Mouse (Mus musculus) spleen, postnatal 36 days (tissue): ENCODE results near the gene Ccr1.
A peak's percentile ranks its signal among the peaks of the same experiment; 100 is the strongest.

Experiments
- DNase-seq, 2 experiments: peaks; one replicate each; pipeline ENCODE4 v3.0.0; 2022; ENCODE audit warnings: low spot score in 2 of 2, mixed read lengths in 1 of 2

Ccr1 gene

DNA sequence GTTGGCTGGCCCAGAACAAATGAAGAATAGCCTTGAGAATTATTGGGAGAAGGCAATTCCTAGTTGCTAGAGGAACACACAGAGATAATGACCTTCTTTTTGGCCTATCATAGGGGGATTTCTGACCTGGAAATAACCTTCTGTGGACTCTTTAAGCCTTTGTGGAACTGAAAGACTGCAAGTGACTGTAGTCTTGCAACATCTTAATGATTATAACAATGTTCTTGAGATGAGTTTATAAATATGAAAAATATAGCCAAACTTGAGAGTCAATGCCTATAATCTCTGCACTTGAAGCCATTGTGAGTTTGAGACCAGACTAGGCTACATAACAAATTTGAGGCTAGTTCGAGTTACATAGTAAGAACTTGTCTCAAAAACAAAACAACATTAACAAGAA lies 11.6 kb downstream of the Ccr1 start:
- DNase-seq, result no peak

DNA sequence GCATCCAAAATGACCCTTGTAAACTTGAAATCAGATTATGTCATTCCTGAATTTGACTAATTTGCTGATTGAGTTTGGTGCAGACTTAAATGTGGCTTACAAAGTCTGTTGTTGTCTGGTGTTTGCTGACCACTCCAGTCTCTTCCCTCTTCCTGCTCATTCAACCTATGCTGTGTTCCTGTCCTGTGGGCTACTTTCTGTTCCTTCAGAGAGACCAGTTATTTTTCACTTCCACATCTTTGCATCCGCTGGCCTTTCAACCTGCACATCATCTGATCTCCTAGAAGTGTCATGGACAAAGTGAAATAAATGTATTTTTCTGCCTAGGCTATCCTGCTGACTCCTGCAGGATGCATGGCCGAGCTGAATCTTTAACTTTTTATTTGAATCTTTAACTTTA lies 14.9 kb downstream of the Ccr1 start:
- peak; percentile 57 to 64 for DNase-seq

DNA sequence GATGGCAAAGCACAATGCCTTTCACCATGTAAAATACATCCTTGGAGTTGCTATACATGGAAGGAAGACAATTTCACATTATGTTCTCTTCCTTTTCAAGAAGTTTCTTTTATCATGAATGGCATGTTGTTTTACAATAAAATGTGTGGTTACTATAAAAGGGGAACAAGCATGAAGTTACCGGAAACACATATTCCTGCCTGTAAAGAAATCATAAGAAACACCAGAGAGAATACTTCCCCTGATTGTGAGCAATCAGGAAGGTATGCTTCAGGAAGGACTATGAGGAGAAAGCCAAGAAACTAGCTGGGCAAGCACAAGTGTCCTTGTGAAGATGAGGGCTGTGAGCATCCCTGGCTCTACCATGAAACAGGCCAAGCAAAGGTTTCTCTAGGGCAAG lies 17.3 kb downstream of the Ccr1 start:
- no peak for DNase-seq

DNA sequence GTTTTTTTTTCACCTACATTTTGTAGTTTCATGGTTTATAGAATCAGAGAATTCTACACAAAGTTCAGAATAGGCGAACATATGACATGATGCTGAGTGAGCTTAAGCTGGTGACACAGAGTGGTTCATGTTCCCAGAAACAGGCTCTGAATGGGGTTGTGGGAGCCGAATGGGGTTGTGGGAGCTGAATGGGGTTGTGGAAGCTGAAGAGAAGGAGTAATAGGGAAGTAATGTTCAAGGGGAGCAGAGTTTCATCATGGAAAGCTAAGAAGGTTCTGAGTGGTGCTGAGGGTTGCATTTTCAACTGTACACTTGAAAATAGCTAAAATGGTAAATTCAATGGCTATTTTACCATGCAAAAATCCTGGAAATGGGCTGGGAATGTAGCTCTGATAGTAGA lies 19.1 kb downstream of the Ccr1 start:
- DNase-seq, result no peak

DNA sequence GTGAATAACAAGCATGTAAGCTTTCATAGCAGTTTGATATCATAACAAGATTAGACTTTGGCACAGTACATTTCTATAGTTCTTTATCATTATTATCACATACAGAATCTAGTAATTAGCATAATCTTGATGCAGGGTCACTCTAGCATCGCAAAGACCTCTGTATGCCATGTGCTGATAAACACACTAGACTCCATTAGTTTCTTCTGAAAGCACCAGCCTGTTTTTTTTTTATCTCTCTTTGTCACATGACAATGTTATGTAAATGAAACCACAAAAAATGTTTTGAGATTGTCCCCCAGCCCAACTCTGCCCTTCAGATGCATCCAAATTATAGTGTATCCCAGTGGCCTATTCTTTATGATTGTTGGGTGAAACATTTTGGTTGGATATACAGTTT lies 20.7 kb downstream of the Ccr1 start:
- DNase-seq, result no peak

DNA sequence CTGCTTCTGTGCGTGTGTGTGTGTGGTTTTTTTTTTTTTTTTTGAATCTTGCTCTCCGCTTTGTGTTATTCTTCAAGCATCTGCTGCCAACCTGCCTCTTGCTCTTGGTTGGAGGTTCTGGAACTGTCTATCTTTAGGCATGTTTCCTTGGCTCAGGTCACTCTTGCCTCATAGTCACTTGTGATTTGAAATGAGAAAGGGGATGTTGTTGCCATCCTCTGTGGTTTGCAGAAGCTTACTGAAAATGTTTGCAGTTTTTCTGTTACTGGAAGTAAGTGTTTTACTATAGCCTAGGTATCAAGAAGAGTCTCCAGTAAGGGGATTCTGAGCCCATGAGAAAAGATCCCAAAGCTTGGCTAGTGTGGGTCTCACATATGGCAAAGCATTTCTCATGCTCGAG lies 26.5 kb downstream of the Ccr1 start:
- DNase-seq, result no peak

DNA sequence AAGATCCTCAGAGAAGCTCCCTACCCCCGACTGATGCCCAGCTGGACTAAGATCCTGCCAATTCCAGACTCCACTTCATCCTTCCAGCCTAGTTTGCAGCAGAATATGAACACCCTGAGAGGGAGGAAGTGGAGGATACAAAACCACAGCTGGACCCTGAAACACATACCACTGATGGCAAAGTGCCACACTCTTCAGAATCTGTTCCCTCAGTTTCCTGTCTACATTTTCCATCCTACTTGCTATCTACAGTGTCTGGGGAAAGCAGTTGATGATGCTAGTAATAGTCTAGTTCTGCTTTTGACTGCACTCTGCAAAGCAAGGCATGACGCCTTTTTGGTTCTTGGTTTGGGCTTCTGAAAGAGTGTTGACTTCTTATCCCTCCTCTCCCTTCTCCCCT lies 27.2 kb downstream of the Ccr1 start:
- DNase-seq, result peak; percentile 46 to 50

DNA sequence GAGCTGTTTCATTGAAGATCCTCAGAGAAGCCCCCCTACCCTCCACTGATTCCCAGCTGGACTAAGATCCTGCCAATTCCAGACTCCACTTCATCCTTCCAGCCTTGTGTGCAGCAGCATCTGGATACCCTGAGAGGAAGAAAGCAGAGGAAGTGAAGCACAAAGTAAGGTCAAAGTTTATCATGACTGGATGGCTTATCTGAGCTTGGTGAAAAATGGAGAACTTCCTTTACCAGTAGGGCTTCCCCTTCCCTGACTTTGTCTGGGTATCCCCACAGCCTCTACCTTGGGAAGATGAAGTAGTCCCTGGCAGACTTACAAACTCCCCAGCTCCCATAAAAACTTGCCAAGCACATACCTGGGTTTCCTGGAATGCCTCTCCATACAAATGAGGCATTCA lies 27.9 kb downstream of the Ccr1 start:
- DNase-seq, result no peak

DNA sequence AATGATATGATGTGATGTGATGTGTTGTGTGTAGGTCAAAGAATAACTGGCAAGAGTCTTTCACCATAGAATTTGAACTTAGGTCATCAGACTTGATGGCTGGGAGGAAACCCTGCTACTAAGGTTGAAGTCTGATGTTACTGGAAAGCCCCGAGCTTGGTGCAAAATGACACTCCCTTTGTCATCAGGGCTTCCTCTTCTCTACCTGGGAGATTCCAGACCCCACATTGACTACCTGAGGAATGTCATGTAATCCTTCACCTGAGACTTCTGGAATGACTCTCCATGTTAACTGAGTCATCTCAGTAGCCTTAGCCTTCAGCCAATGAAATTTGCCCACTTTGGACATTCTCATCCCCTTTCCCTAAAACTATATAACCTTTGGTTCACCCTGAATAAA lies 28.3 kb downstream of the Ccr1 start:
- no peak for DNase-seq

DNA sequence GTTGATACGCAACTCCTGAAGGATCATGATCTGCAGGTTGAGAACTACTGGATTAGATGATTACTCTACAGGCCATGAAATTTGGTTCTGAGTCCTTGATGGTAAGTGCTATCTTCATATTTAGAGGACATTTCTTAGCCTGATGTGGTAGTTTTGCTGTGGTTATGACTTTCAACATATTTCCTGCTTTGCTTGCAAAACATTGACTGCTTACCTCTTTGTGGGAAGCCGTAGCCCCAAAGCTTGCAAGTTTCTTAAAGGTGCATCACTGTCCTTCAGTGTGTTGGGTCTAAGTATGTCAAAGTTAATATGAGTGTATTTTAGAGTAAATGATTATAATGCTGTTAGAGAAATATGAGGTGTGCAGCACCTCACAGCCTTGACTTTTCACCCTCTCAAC lies 30.5 kb downstream of the Ccr1 start:
- no peak for DNase-seq

DNA sequence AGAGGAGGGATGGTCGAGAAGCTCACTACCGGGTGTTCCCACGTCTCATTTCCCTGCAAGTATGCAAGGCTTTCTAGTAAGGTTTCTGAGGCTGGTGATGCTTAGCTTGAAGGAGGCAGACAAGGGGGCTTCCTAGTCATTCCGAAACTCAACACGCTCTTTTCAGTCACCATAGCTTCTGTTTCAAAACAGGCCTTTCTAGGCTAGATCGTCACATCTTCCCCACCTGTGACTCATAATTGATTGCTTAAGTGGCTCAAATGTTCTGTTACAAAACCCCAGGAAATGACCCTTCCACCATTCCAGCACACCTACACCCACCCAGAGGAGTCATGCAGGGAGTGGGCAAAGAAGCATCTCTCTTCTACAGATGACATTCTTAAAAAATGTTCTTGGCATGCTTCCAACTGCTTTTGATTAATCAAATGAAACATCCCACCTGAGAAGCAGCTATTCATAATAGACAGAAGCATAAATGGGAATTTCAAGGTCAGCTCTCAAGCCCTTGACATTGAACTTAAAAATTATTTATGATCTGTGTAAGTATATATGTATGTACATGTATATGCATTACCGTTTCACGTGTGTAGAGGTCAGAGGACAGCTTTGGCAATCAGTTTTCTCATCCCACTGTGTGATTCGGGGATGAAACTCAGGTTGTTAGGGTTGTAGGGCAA lies 31.8 kb downstream of the Ccr1 start:
- DNase-seq, result no peak

DNA sequence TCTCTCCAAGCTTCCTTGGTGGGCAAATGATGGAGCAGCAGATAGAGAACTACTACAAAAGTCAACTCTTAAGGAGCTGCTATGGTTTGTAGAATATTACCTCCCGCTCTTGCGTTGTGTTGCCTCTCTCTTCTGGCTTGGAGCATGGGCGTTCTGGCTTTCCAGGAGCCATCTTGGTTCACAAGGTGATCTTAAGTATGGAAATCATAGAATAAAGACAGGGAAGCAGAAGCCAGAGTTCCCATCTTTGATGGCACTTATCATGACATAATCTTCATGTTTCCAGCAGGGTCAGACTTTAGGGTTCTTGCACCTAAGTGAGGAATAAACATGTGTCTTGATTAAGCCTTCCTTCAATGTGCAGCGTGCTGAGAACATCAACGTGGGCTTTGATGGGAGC lies 32.7 kb downstream of the Ccr1 start:
- DNase-seq, result no peak

DNA sequence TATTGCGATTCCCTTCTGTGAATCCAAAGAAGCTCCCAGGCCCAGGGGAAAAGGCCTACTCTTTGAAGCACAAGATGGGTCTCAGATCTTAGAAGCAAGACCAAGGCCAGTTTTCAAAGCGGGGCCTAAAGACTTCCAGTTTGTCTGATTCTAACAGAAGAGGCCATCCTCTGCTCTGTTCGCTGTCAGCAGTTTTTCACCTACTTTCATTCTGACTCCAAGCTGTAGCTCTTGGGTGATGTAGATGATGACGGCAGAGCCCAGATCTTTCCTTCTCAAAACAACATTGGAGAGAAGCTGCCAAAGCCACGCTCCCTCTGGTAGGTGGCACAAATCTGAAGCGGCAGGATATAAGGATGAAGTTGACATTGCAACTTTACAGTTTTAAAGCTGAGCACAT lies 33.1 kb downstream of the Ccr1 start:
- DNase-seq, result no peak

DNA sequence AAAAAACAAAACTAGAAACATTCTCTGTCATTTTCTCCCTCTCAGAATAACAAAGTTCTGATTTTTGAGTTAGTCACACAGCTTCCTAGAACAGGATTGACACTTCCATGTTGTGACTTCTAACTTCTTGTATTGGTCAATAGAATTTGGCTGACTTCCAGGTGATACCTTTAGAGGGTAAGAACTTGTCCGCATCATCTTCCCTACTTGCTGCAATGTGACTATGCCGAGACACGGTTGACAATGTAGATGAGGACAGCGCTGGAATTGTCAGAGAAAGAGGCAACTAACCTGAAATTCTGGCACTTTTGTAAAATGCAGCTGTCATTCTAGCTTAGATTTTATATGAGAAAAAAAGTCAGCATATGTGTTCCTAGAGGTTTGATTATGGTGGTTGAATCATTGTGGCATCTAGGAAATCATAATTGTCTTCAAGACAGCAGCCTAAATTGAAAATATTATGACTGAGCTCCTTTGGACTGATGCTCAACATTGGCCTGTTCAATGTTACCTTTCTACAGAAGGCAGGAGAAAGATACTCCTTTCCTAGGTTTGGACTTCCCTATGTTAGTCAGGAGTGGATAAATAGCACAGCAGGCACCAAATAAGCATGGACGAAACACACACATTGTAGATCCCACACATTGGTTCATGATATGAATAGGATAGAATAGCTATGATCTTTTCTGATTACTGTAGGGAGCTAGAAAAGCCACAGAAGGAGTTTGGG lies 34.6 kb downstream of the Ccr1 start:
- DNase-seq, result no peak

DNA sequence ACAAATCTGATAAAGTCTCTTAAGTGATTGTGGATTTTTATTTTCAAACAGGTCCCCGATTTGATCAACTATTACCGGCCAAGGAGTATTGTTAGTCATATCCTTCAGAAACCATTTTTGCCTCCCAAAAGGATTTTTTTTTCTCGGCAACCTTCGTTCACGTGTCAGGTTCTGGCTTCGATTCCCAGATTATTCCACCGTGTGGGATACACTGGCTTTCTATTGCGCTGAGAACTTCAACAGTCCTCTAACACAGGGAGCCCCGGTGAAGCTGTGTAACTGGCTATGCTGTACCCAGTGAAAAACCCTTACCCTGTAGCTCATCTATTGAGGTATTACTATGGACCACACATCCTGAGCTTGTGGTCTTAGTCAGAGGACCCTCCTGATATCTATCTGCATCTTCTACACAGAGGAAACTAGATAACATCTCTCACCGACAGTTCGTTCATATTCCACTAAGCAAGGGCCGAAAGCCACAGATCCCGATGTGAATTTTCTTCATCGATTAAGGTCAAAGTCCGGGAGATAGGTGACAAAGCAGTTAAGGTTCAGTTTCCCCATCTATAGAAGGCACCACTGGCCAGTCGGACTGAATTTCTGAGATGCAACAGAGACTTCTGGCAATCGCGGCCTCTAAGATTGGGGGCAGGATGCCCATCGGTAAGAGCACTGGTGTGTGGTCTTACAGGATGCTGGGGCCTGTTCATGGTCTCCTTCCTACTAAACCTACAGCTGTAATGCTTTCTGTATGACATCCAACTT lies 35.4 kb downstream of the Ccr1 start:
- DNase-seq, result no peak

DNA sequence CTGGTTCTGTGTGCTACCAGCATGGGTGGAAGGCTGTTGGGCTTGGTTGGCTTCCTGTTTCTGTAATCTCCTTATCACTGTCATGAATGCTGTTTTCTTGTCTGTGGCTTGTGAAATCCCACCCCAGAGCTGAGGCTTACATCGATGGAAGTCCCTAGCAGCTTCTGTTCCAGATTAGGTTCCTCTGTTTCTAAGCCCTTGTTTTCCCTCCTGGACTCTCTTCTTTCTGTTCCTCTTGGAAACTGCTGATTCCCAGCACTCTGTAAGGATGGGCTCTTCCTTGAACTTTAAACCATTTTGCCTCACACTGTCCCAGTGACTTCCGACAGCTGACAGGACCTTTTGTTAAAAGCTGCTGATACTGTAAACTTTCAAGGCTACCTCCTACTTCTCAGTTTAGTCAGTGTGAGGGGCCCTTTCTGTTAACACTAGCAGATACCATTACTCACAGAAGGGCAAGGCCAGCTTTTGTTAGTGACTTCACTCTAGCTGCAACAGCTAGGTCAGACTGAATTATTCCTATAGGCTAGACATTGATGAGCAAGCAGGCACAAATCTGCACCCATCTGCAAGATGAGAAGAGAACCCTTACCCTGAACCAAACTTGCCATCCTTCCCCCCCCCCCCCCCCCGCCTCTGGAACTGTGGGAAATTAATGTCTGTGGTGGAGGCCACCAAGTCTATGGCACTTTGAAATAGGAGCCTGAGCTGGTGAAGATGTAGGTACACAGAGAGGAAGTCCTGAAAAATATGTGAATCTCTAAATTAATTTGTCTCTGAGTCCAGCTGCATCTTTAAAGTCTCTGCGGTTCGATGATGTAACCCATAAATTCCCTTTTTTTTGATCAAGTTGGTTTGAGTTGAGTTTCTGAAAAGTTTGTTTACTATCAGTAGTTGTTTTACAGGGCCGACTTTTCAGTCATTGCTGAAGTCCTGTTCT lies 36.5 kb downstream of the Ccr1 start:
- peak; percentile 55 to 64 for DNase-seq

DNA sequence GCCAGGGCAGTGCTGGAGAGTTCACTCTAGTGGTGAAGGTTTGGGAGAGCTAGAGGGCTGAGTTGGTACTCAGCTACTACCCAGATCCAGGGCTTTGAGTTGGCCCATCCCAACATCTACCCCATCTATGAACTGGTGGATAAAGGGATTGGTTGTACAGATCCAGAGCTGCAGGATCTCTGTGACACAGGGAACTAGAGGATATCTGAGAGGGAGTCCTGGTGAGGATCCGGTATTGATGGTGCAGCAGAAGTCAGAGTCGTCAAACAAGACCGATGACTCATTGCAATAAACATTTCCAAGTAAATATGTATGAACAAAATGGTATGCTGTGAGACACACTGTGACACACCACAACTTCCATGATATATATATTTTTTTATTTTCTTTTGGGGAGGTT lies 37.6 kb downstream of the Ccr1 start:
- DNase-seq, result no peak

DNA sequence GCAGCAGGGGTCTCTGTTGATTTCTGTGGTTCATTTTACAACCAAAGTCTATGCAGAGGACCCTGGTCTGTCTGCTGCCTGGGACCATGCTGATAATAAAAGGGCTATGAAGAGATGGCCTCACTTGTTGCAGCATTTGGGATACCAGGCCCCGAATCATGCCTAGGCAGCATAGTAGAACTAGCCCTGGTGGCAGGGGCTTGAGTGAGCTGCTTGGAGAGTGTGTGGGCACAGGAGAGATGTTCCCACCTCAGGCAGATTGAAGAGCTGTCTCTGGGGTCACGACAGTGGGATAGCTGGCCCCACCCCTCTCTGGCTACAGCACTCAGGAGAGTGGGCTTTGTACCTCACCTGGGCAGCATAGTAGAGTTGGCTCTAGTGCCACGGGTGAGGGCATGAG lies 38.0 kb downstream of the Ccr1 start:
- DNase-seq, result no peak

DNA sequence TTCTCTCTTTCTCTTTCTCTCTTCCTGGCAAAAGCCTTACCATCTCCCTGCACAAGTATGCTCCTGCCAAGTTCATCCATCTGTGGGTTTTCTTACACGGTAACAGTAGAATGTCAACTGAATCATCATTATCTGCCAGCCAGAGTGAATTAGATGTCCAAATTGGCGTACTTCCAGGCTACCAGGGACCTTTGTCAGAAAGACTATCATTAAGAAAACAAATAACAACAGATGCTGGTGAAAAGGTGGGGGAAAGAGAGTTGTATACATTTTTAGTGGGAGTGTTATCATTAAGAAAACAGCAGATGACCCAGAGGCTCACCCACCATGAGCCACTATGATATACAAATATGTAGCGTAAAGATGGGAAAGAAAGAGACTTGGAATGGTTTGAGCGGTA lies 38.6 kb downstream of the Ccr1 start:
- DNase-seq, result no peak

DNA sequence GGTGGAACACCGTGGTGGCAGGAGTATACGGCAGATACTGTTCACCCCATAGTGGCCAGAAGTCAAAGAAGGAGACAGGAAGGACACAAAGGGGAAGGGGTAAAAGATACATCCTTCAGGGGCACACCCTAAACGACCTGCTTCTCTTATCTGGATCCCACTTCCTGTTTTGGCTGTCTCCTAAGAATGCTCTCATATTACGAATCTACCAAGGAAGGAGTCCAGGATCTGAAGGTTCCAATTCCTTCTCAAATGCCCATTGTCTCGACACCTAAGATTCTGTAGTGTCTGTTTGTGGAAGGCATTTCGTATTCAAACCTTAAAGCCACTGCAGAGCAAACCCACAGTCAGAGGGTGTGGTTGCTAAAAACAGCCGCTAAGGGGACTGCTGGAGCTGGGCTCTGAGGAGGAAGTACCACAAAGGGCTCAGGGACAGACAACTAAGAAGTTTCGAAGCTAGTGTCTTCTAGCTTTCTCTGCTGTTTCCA lies 39.7 kb downstream of the Ccr1 start:
- DNase-seq, result peak; percentile 85 to 87

DNA sequence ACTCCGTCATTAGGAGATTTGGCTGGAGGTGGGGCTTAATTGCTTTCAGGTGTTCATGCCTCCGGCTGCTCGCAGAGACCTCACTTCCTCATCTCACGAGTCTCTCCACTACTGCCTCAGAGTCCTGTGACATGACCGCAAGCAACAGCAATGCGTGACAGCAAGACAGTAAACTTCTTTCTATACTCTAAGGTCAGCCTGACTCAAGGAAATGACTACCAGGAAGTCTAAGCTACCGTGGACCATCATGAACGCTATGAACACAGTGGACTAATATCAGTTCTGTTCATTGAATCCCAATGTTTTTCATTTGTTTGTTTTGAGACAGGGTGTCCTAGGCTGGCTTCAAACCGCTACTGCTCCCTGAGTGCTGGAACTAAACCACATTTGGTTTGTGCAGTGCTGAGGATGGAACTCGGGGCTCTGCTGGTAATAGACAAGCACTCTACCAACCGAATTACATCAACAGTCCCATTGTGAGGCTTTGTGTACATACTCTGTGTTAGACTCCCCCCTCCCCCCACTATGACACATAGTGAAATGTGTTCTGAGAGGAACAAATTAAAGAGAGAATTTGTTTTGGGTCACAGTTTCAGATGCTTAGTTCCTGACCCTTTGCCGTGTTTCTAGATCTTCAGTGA lies 40.3 kb downstream of the Ccr1 start:
- peak; percentile 90 to 91 for DNase-seq
